Mouse (Mus musculus): Measurements from ENCODE around the gene Zfhx3.

- TF ChIP-seq EP300 (IDR thresholded peaks at IDR 0.05) (no peak), CTCF (IDR thresholded peaks at IDR 0.05) (no peak)
Measured at GRCm38 (mm10) chr8:108370731-108371130, 428.3 kb downstream of the Zfhx3 start.
